Mouse (Mus musculus): ENCODE data around the gene Kars.
A peak's percentile ranks its signal among the peaks of the same experiment; 100 is the strongest.

Gene Kars

GRCm38 (mm10) chr8:112010997-112011815 lies at the start of gene Kars, which contains the start of gene Terf2ip:
Gene Kars, minus strand, starts transcription at chr8:112011323.
Gene Terf2ip, plus strand, starts transcription at chr8:112011398.
- peak; percentile 92 to 93 for DNase-seq

GRCm38 (mm10) chr8:112054456-112054855 lies 43.3 kb upstream of the Kars start:
- DNase-seq: no peak

- no peak for DNase-seq
Observed at GRCm38 (mm10) chr8:112051537-112051936, 40.4 kb upstream of the Kars start.

- no peak for DNase-seq
Observed at GRCm38 (mm10) chr8:112049984-112050383, 38.9 kb upstream of the Kars start.

- no peak for DNase-seq
Observed at GRCm38 (mm10) chr8:112048293-112048692, 37.2 kb upstream of the Kars start.

- DNase-seq: peak; percentile 77 to 78
Observed at GRCm38 (mm10) chr8:112045896-112046295, 34.8 kb upstream of the Kars start.

- peak; percentile 18 to 26 for DNase-seq
Observed at GRCm38 (mm10) chr8:112045182-112045581, 34.1 kb upstream of the Kars start.

GRCm38 (mm10) chr8:112037521-112037920 lies 26.4 kb upstream of the Kars start:
- no peak for DNase-seq

- DNase-seq: peak; percentile 53 to 55
Observed at GRCm38 (mm10) chr8:112034603-112035002, 23.5 kb upstream of the Kars start.

- no peak for DNase-seq
Observed at GRCm38 (mm10) chr8:112033071-112033470, 21.9 kb upstream of the Kars start.

- DNase-seq: no peak
Observed at GRCm38 (mm10) chr8:112030663-112031062, 19.5 kb upstream of the Kars start.

- no peak for DNase-seq
Observed at GRCm38 (mm10) chr8:112029455-112029854, 18.3 kb upstream of the Kars start.

- DNase-seq: no peak
Observed at GRCm38 (mm10) chr8:112014936-112015335, 3.8 kb upstream of the Kars start, which contains the start of gene Gm6793. Gene Gm6793, minus strand, starts transcription at chr8:112015036.

- DNase-seq: peak; percentile 51 to 64
Observed at GRCm38 (mm10) chr8:112011816-112012242, 706 bp upstream of the Kars start.

- DNase-seq: no peak
Observed at GRCm38 (mm10) chr8:112009558-112009957, 1.6 kb downstream of the Kars start.

GRCm38 (mm10) chr8:112007669-112008068 lies 3.5 kb downstream of the Kars start:
- no peak for DNase-seq

GRCm38 (mm10) chr8:112005601-112006000 lies 5.5 kb downstream of the Kars start:
- no peak for DNase-seq

GRCm38 (mm10) chr8:112004754-112005153 lies 6.4 kb downstream of the Kars start:
- no peak for DNase-seq

- DNase-seq: no peak
Observed at GRCm38 (mm10) chr8:111992703-111993039, 18.5 kb downstream of the Kars start.

GRCm38 (mm10) chr8:111992013-111992702 lies 19.0 kb downstream of the Kars start, which contains the start of gene Adat1:
Gene Adat1, minus strand, starts transcription at chr8:111992302.
- DNase-seq: peak; percentile 84 to 85

GRCm38 (mm10) chr8:111991278-111991677 lies 19.8 kb downstream of the Kars start:
- no peak for DNase-seq

- DNase-seq: peak; percentile 86 to 87
Observed at GRCm38 (mm10) chr8:111989911-111990310, 21.2 kb downstream of the Kars start.

- DNase-seq: no peak
Observed at GRCm38 (mm10) chr8:111984511-111984910, 26.6 kb downstream of the Kars start.

- DNase-seq: peak; percentile 16 to 18
Observed at GRCm38 (mm10) chr8:111982116-111982515, 29.0 kb downstream of the Kars start.

Measured in B cell, adult 2 months (primary cell).